In the genomic region with DNA sequence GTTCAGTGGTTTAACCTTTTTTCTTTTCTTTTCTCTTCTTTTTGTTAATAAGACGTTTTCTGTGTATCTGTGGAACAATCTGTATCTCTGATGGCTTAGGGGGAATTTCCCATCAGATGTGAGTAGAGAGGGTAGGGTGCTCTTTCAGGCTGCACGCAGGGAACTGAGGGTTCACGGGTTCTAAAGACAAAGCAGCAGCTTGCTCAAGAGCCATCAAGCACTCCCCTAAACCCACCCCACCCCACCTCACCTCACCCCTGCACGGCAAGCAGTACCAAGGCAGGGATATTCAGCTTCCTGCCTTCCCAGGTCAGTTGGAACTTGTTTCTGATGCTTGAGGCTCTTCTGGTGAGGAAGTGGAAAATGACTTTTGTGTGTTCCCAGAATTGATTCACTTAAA, we compare ENCODE assay signal across 7 mouse cellular contexts. TPM values are rescaled to one million over a fixed set of nuclear protein-coding genes. Genes with fewer than 3 reads are reported as not detected.
A peak's percentile ranks its signal among the peaks of the same experiment; 100 is the strongest.
DNase-seq lines count a peak whose midpoint lies in the region; ATAC-seq and TF ChIP-seq lines count a peak whose summit lies in the region.

No protein-coding gene starts in this region.

- no peaks in the 10 kb centered on the region for H3K36me3 ChIP-seq in liver, embryonic 13.5 days

- no peaks in the 10 kb centered on the region for H3K9me3 ChIP-seq in liver, embryonic 13.5 days (replicated peaks)

- H3K4me3 ChIP-seq in embryonic fibroblast, embryonic 13.5 days (ENCODE audit: insufficient read depth, low read length), result peak overlapping the region; percentile 64; the same call in 1 of the 2 replicates
- H3K4me3 ChIP-seq in liver, embryonic 13.5 days (replicated peaks), result peak overlapping the region; percentile 68

- H3K9ac ChIP-seq in liver, embryonic 13.5 days, result no peak overlapping the region

- peaks cover 5% of the 10 kb centered on the region; the same call in 1 of the 2 replicates for H3K4me1 ChIP-seq in embryonic fibroblast, embryonic 13.5 days (ENCODE audit: control insufficient read depth, insufficient read depth, low read length)
- peaks cover 9% of the 10 kb centered on the region for H3K4me1 ChIP-seq in liver, embryonic 13.5 days (replicated peaks)

- 12% methylated on average over 4 of the region's 4 CpGs for WGBS in liver, embryonic 13.5 days (ENCODE audit: insufficient replicate concordance)

- ATAC-seq in liver, embryonic 13.5 days (ENCODE audit: low read depth), result no peak

- H3K27me3 ChIP-seq in liver, embryonic 13.5 days, result peaks cover 10% of the 10 kb centered on the region

- DNase-seq in thymus, postnatal 4 days, result peak; percentile 19
- no peak for DNase-seq in thymus, postnatal 25 days
- DNase-seq in liver, embryonic 13.5 days, result no peak
- no peak for DNase-seq in ovary, postnatal 14 days (ENCODE audit: low spot score)
- no peak for DNase-seq in embryo, embryonic 10 days (ENCODE audit: low spot score)
- no peak for DNase-seq in layer of hippocampus, adult 8-10 months (ENCODE audit: low spot score in 2 of 2)

- TF ChIP-seq CTCF in embryonic fibroblast, embryonic 13.5 days (IDR thresholded peaks at IDR 0.05; ENCODE audit: borderline replicate concordance, insufficient read depth, low read length), result no peak

- no peak for TF ChIP-seq POLR2A in embryonic fibroblast, embryonic 13.5 days (IDR thresholded peaks at IDR 0.05; ENCODE audit: low read depth, low read length)

- no peak overlapping the region for H3K27ac ChIP-seq in embryonic fibroblast, embryonic 13.5 days (ENCODE audit: insufficient read depth, low read length)
- H3K27ac ChIP-seq in liver, embryonic 13.5 days, result no peak overlapping the region

- H3K4me2 ChIP-seq in liver, embryonic 13.5 days, result peak overlapping the region; percentile 83

RNA-seq across cellular contexts. Expression of a gene that starts 0.8 kb away (rescaled TPM):
- 4.6 and 5.1 TPM in 2 replicates for polyA plus RNA-seq in embryonic fibroblast, embryonic 13.5 days (2011; ENCODE audit: insufficient read length, low read depth, missing spikeins)
- polyA plus RNA-seq in liver, embryonic 13.5 days (2015; fragmentation: Nextera tagmentation; extraction: Ambion mirVana), result 1.8 and 2.2 TPM in 2 replicates
- total RNA-seq in layer of hippocampus, adult 8-10 months (2022), result 10 to 100 TPM in 3 of 4 experiments, 1 to 10 TPM in 1; 9.0 to 13.9 (median 11.2) TPM
